Mouse (Mus musculus) right cerebral cortex, adult 18-20 months (tissue): ENCODE measurements at regions not wholly inside any gene's neighbourhood (a gene's known extent, or its start where the extent isn't known, plus 50 kb on each side); places are given as distances from the start of the nearest gene placed in this dataset.
"Not testable (repeated sequence)": the region's sequence is repeated elsewhere in the genome, so short reads cannot be mapped to it uniquely, and the experiment has no call there.

Experiments
- DNase-seq: peaks from one replicate; pipeline ENCODE4 v3.0.0; 2022; ENCODE audit warnings: mixed read lengths

- DNase-seq = no peak
Observed at GRCm38 (mm10) chr15:8831720-8832620, 121.4 kb upstream of the Slc1a3 start.

DNA sequence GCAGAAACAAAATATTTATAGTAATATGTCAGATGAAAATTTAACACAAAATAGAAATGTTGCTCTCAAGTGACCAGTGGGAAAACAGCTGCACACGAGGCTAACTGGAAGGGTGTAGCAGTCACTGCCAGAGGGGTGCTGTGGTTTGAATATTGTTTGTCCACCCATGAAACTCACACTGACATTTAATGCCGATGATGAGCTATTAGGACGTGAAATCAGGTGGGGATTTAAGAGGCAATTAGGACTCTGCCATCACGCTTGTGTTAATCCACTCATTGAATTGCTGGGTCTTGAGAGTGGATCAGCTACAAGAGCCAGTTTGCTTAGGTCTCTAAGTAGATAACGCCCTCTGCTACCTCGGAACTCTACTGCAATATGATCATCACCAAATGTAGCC is 114.3 kb upstream of the Slc1a3 start:
- DNase-seq = no peak

- DNase-seq = not testable (repeated sequence)
Observed at GRCm38 (mm10) chr15:8822795-8823194, 112.2 kb upstream of the Slc1a3 start.

DNA sequence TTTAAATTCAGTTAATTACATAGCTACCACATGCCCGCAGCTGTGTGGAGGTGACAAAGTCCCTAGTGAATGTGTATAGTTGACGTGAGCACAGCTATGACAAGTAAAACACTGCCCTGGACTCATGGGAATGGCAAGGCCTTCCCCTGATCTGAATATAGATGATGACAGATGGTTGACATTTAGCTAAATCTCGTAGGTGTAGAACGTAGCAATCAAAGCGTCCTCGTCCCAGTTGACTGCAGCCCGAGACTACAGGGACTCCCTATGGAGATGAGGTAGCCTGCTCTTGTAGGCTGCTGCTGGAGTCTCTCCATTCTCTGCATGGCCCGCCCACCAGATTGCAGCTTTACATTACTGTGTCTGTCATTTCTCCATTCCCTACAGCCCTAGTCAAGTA is 107.0 kb upstream of the Slc1a3 start:
- DNase-seq = no peak

- no peak for DNase-seq
Observed at GRCm38 (mm10) chr15:8816501-8817368, 106.2 kb upstream of the Slc1a3 start.

DNA sequence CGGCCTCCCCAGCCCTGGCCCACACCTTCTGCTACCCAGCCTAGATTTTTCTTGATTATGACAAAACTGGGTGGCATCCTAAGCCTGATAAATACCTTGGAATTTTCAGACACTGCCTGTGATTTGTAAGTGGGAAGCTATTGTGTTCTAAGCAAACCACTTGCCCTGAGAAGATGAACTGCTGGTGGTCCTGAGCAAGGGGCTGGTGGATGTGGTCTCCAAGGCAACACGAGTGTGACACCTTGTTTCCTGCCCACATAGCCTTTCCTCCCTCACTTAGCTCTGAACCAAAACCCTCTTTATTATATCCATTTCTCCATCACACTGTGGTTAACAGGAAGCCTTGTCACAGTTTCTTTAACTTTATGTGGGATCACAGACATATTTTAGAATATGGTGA is 105.4 kb upstream of the Slc1a3 start:
- no peak for DNase-seq

DNA sequence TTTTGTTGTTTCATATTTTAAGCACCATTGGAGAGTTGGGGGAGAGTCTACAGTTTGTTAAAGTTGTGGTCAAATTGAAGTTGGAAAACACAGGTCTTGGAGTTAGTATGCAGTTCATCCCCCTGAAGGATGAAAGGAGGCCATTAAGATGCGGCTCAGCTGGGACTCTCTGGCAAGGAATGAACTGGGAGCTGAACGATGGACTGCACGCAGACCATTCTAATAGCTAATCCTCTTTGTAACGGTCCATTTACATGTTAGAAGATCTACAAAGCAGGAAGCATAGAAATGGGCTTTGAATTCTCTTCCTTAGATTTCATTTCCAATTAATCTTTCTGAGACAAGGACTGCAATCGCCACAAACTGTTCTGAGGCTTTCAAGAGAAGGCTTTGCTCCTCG is 104.7 kb upstream of the Slc1a3 start:
- peak; percentile 14 for DNase-seq

DNA sequence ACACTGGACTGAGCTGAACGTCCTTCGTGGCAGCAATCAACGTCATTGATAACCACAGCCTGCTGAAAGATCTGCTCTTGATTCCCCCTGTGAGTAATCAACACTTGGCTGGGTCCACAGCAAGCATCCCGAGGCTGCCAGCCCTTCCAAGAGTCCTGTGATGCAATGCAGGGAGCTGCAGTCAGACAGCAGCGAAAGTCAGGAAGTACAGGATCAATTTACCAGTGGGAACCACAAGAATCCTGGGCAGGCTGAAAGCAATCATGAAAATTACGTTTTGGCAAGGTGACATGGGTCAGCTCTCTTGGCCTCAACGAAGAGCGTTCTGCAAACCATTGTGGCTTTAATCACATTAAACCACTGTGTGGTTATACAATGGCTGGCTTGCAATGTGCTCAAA is 95.8 kb upstream of the Slc1a3 start:
- DNase-seq = no peak

GRCm38 (mm10) chr15:8805565-8805964 is 95.0 kb upstream of the Slc1a3 start:
- DNase-seq = not testable (repeated sequence)

DNA sequence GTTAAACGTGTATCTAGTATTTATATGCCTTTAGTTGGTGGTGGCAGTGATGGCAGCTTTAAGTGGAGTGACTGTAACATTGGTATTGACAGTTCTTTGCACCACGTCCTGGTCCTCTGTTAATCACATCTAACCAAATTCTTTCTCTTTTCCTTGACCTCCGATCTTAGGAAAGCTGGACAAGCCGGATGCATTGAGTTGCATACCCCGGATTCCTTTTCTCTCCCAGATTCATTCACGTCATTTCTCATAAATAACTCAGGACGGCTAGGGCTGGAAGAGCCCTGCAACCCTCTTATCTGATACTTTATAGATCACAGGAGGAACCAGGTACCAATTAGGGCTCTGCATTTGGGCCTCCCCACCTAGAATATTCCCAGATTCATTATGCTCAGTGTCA is 91.5 kb upstream of the Slc1a3 start:
- DNase-seq = no peak

- DNase-seq = no peak
Observed at GRCm38 (mm10) chr15:8797015-8797414, 86.5 kb upstream of the Slc1a3 start.

DNA sequence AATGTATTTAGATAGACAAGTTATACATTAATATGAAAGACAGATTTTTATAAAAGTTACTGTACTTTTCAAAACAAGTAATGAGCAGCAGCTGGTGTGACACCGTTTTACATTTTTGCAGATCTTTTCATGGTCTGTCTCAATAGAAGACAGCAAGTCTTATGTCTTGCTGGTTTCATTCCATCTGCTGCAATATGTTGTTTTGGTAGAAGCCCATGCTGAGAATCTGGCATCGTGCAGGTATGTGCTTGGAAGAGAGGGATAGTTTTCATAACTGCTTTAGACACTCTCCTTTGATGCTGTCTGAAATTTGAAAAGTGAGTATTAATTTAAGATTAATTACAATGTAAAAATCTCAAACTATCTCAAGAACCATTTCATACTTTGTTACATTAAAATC is 81.5 kb upstream of the Slc1a3 start:
- DNase-seq = no peak

GRCm38 (mm10) chr15:8789924-8790323 is 79.4 kb upstream of the Slc1a3 start:
- DNase-seq = no peak

- DNase-seq = no peak
Observed at GRCm38 (mm10) chr15:8789000-8789399, 78.4 kb upstream of the Slc1a3 start.

- DNase-seq = no peak
Observed at GRCm38 (mm10) chr15:8785537-8785936, 75.0 kb upstream of the Slc1a3 start.

DNA sequence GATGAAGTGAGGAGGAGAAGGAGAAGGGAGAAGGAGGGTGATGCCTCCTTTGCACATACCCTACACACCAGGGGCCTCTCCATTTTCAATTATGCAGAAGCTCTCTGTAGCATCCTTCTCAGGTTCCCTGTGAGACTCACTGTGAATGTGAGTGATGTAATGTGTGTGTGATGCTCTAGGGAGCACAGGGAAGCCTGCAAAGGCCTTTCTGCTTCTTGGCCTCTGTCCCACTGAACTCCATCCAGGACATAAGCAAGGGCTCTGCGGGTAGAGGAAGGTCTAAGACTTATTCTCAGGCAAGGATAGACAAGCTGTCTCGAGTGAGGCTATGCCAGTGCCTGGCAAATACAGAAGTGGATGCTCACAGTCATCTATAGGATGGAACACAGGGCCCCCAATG is 73.0 kb upstream of the Slc1a3 start:
- DNase-seq = no peak

DNA sequence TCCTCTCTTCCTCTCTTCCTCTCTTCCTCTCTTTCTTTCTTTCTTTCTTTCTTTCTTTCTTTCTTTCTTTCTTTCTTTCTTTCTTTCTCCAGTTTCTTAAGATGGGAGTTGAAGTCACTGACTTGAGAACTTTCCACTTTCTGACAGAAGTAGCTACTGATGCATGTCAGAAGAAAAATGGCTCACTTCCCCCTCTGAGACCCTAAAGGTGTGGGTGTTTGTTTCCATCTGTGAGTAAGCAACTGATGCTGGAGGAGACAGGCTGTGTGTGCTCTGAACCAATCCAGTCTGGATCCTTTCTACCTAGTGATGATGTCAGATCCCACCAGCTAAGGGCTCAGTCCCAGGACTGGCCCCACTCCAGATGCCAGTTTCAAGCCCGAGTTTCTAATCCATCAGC is 72.5 kb upstream of the Slc1a3 start:
- no peak for DNase-seq

DNA sequence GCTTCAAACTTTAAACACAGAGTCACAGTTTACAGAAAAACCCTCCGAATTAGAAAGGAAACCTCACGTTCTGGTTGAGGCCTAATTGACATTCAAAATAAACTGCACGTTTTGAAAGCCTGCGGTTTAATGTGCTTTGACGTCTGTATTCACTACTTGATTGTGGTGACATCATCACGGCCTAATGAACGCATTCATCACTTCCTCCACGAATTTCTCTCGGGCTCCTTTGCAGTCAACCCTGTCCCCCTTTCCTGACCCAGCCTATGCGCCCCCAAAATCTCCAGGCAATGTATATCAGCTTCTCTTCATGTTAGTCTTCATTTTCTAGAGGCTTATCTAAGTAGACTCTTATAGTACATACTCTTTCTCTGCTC is 71.6 kb upstream of the Slc1a3 start:
- DNase-seq = no peak

DNA sequence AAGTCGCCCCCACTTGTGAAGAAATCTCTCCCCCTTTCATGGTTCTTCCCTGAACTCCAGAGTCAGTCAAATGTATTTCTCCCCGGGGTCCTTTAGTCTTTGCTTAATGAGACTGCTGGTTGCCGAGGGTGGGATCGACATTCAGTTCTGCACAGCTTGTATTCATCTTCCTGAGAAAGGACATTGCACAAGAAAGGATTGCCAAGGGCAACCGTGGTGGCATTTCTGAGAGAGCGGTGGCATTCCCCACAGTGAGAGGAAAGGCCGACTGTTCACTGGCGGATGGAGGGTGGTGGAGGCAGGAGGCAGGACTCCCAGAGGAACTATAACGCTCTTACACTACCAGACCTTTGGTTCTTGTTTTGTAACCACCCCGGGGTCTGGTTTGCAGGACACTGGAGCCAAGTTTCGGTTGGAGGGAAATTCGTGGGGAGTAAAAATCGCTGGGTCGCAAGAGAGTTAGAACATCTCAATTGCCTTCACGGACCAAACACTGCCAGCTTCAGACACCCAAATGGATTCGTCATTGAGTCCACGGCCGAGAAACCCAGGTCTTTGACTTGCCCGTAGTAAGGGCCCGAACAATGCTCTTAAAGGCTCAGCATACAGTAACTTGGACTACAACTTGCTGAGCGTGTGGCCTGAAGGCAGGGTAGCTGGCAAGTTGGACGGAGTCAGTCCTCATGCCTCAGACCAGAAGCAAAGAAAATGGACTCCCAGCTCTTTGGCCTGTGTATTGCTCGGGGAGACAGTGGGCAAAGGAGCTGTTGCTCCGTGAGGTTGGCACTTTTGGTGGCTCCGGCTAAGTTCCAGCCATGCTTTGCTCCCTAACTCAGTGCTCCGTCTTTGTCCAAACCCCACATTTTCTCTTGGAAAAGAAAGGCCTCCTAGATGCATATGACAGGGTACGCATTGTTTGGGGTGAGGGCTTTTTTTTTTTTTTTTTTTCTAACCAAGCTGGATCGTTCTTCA is 70.9 kb upstream of the Slc1a3 start:
- DNase-seq = peak; percentile 31

DNA sequence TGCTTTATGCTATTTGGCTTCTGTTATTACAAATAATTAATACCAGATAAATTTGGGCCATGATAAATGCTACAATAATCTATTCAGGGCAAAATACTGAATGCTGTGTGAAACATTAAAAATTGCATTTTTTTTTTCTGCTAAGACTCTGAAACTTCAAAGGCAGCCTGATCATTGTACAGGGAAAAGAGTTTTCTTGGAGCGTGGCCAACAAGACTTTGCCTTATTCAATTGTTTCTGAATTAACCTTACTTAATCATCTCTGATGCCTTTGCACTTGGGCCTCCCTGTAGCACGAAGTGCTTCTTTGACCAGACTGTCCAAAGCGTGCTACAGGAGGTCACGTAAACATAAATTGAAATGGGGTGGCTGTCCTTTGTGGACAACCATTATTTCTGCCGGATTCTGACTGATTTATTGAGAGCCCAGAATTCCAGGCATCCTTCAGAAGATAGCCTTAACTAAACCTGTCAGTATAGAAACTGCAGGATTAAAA is 69.9 kb upstream of the Slc1a3 start:
- DNase-seq = no peak

- DNase-seq = no peak
Observed at GRCm38 (mm10) chr15:8767624-8768571, 57.3 kb upstream of the Slc1a3 start.
